Mouse (Mus musculus) liver, embryonic 13.5 days (tissue): ENCODE results near the gene Fibp. TPM values are rescaled to one million over a fixed set of nuclear protein-coding genes. Genes with fewer than 3 reads are reported as not detected.

Source experiments
- ATAC-seq: fragments of 200-750 bp; cut with Nextera tagmentation; 2 replicates; pipeline ENCODE4 v1.8.0; 2017; ENCODE audit warnings: low read depth, mild to moderate bottlenecking, moderate number of reproducible peaks, moderate library complexity
- DNase-seq: peaks from one replicate; pipeline ENCODE4 v3.0.0; 2022
- H3K27ac ChIP-seq: fragments of 300-500 bp; sonication (generic); 2 replicates; pipeline ENCODE4 v1.5.1; 2015; ENCODE audit warnings: moderate library complexity, mild to moderate bottlenecking, inconsistent platforms
- H3K27me3 ChIP-seq: fragments of 300-500 bp; sonication (generic); 2 replicates; pipeline ENCODE4 v1.6.1; 2015; ENCODE audit warnings: mild to moderate bottlenecking, inconsistent platforms
- H3K36me3 ChIP-seq: fragments of 300-500 bp; sonication (generic); 2 replicates; pipeline ENCODE4 v1.6.1; 2015; ENCODE audit warnings: mild to moderate bottlenecking, inconsistent platforms
- H3K4me1 ChIP-seq: fragments of 300-500 bp; sonication (generic); replicated peaks from 2 replicates; pipeline ENCODE4 v1.6.1; 2015; ENCODE audit warnings: inconsistent platforms
- H3K4me2 ChIP-seq: fragments of 300-500 bp; sonication (generic); 2 replicates; pipeline ENCODE4 v1.6.1; 2015; ENCODE audit warnings: inconsistent platforms, mild to moderate bottlenecking, moderate library complexity
- H3K4me3 ChIP-seq: fragments of 300-500 bp; sonication (generic); replicated peaks from 2 replicates; pipeline ENCODE4 v1.5.1; 2015; ENCODE audit warnings: mild to moderate bottlenecking, inconsistent platforms
- H3K9ac ChIP-seq: fragments of 300-500 bp; sonication (generic); 2 replicates; pipeline ENCODE4 v1.6.1; 2015; ENCODE audit warnings: mild to moderate bottlenecking, inconsistent platforms
- H3K9me3 ChIP-seq: fragments of 300-500 bp; sonication (generic); replicated peaks from 2 replicates; pipeline ENCODE4 v1.6.1; 2016; ENCODE audit warnings: inconsistent platforms
- WGBS: fragments of 180-500 bp; shearing (Covaris S2); methylation state at CpG from one replicate; pipeline ENCODE4 v1.1.7; 2015; ENCODE audit not compliant: insufficient replicate concordance; 5-methylcytosine and 5-hydroxymethylcytosine counted together
- polyA plus RNA-seq: library from polyadenylated mRNA; unstranded; fragments of >200 nt; fragmentation: Nextera tagmentation; extraction: Ambion mirVana; gene quantifications from 2 replicates; pipeline ENCODE4 v1.2.1, GENCODE M21; 2015

Gene Fibp
- polyA plus RNA-seq, 1 experiment from 2014 or later: 34.0 TPM

DNA sequence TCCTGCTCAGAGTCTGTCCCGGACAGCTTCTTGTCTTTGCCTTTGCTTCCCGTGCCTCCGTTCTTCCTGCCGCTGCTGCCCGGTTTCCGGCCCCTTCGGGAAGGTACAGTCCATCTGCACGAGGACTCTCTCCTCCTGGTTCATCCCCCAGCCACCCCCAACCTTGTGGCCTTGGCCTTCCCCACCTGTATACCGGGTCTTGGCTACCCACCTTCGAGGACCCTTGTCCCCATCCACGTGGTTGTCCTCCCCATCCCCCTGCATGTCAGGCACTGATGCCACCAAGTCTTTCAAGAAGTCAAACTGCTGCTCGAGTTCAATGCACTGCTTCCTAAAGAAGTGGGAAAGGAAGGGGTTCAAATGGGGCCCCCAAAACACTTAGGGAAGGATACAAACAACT, 36.9 kb upstream of the Fibp start:
- peak overlapping the region; percentile 91 for H3K27ac ChIP-seq

GRCm38 (mm10) chr19:5424092-5424781, 36.2 kb upstream of the Fibp start:
- peak overlapping the region; percentile 96 for H3K4me2 ChIP-seq
- H3K27me3 ChIP-seq: no peaks in the 10 kb centered on the region
- ATAC-seq (peak; percentile 57), DNase-seq (peak; percentile 59)
- H3K36me3 ChIP-seq: peaks cover 48% of the 10 kb centered on the region
- peaks cover 52% of the 10 kb centered on the region for H3K4me1 ChIP-seq
- H3K4me3 ChIP-seq: peak overlapping the region; percentile 82
- H3K9me3 ChIP-seq: no peaks in the 10 kb centered on the region
- peak overlapping the region; percentile 91 for H3K27ac ChIP-seq
- peak overlapping the region; percentile 84 for H3K9ac ChIP-seq
- 2% methylated on average over 46 of the region's 48 CpGs for WGBS

More for the DNA sequence above, 36.9 kb upstream of the Fibp start:
- peaks cover 52% of the 10 kb centered on the region for H3K4me1 ChIP-seq
- H3K9me3 ChIP-seq: no peaks in the 10 kb centered on the region
- H3K9ac ChIP-seq: peak overlapping the region; percentile 84
- DNase-seq: no peak
- WGBS: 60% methylated on average over 12 of the region's 12 CpGs
- H3K36me3 ChIP-seq: peaks cover 48% of the 10 kb centered on the region
- peak overlapping the region; percentile 96 for H3K4me2 ChIP-seq
- H3K4me3 ChIP-seq: peak overlapping the region; percentile 82
- no peak for ATAC-seq
- H3K27me3 ChIP-seq: no peaks in the 10 kb centered on the region

DNA sequence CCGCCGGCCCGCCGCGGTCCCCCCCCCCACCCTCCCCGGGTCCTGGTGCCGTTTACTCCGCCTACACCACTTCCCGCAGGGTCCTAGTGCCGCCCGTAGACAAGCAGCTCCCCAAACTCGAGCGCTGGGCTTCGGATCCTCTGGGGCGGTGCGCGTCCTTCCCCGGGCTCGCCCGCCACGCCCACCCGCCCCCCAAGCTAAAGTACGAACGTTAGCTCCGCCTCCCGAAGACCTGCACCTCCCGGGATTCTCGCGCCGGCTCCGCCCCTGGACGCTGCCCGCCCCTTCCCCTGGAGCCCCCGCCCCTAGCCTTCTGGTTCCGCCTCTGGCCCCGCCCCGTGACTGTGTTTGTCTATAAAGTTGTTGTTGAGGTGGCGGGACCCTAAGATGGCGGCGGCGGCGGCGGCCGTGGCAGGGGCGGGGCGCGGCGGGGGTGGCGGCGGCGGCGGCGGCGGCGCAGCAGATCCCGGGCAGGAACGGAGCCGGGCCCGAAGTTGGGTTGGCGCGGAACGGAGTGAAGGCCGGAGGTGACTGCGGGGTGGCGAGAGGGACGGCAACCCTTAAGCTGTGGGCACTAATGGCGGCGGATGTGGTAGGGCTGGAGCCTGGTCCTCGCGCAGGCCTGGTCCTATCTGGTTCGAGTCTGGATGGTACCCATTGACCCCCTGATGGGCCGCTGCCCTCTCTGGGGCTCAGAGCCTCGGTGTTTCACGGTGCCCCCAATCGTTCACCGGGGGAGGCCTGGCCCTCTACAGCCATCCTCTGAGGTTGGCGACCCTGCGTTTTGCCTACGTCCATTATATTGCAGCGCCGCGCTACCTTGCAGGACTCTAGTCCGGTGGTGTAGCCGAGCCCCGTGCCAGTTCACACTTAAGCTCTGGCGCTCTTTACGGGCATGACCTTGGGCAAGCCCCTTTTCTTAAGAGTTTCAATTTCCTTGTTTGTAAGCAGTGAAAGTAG, 35.4 kb upstream of the Fibp start, which contains the start of the genes Drap1 and AI837181:
Gene Drap1, minus strand, starts transcription at position 198 of the 960 bp plus-strand sequence.
Gene AI837181, plus strand, starts transcription at position 363 of the 960 bp plus-strand sequence.
- H3K36me3 ChIP-seq: peaks cover 43% of the 10 kb centered on the region
- H3K27me3 ChIP-seq: no peaks in the 10 kb centered on the region
- peaks cover 49% of the 10 kb centered on the region for H3K4me1 ChIP-seq
- peak; percentile 85 for ATAC-seq
- DNase-seq: peak; percentile 87
- 2% methylated on average over 77 of the region's 87 CpGs for WGBS
- H3K4me2 ChIP-seq: peak within 1 kb of the TSS; percentile 96
- H3K9ac ChIP-seq: peak within 1 kb of the TSS; percentile 90
- H3K9me3 ChIP-seq: no peaks in the 10 kb centered on the region
- peak within 1 kb of the TSS; percentile 82 for H3K4me3 ChIP-seq
- H3K27ac ChIP-seq: peak within 1 kb of the TSS; percentile 91

GRCm38 (mm10) chr19:5425906-5426565, 34.4 kb upstream of the Fibp start:
- ATAC-seq: no peak
- H3K4me2 ChIP-seq: peak overlapping the region; percentile 81
- peaks cover 41% of the 10 kb centered on the region for H3K4me1 ChIP-seq
- no peaks in the 10 kb centered on the region for H3K9me3 ChIP-seq
- peak overlapping the region; percentile 82 for H3K4me3 ChIP-seq
- H3K9ac ChIP-seq: peak overlapping the region; percentile 90
- H3K36me3 ChIP-seq: peaks cover 33% of the 10 kb centered on the region
- no peak for DNase-seq
- 78% methylated on average over 18 of the region's 18 CpGs for WGBS
- no peaks in the 10 kb centered on the region for H3K27me3 ChIP-seq
- H3K27ac ChIP-seq: peak overlapping the region; percentile 89

DNA sequence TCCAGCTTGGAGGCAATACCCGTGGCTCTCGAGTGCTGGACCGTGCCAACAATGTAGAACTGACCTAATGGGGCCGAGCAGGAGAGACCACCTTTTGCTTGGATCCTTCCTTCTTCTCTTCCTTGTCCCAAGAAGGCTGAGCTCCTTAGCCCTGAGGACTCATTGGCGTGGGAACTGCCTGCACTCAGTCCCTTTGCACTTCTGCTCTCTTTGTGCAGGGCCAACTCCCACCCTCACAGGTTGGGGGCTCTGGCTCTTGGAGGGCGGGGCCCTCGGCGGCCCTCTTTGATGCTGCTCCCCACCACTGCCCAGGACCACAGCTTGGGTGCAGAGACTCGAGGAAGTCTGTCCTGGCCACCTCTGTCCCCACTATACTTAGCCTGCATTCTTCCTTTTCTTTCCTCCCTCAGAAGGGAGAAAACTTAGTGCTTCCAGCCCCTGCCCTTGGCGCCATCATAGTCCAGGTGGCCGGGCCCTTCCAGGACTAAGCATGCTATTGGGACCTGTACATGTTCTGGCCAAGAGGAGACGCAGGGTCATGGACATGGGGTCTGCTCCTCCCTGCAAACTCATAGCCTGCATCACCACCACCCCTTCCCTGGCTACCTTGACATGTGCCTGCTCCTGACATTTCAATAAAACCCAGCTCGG, 33.6 kb upstream of the Fibp start:
- 0 out of 2 replicates have a peak overlapping the region, but pooled peaks have one; percentile 82 for H3K4me3 ChIP-seq

GRCm38 (mm10) chr19:5428083-5428482, 32.3 kb upstream of the Fibp start:
- no peaks in the 10 kb centered on the region for H3K9me3 ChIP-seq
- WGBS: 71% methylated on average over 2 of the region's 2 CpGs
- H3K36me3 ChIP-seq: peaks cover 17% of the 10 kb centered on the region
- no peaks in the 10 kb centered on the region for H3K27me3 ChIP-seq
- H3K4me2 ChIP-seq: no peak overlapping the region
- no peak overlapping the region for H3K27ac ChIP-seq
- 0 out of 2 replicates have a peak overlapping the region, but pooled peaks have one; percentile 13 for H3K9ac ChIP-seq
- DNase-seq (no peak), ATAC-seq (no peak)
- peaks cover 40% of the 10 kb centered on the region for H3K4me1 ChIP-seq
- no peak overlapping the region for H3K4me3 ChIP-seq

More for the DNA sequence above, 33.6 kb upstream of the Fibp start:
- no peak for ATAC-seq
- 86% methylated on average over 13 of the region's 13 CpGs for WGBS
- Histone ChIP-seq H3K9ac (peak overlapping the region; percentile 90), H3K4me2 (peak overlapping the region; percentile 81; the same call in 1 of the 2 replicates), H3K9me3 (no peaks in the 10 kb centered on the region), H3K27ac (no peak overlapping the region), H3K36me3 (peaks cover 30% of the 10 kb centered on the region), H3K27me3 (no peaks in the 10 kb centered on the region), H3K4me1 (peaks cover 41% of the 10 kb centered on the region)
- no peak for DNase-seq

DNA sequence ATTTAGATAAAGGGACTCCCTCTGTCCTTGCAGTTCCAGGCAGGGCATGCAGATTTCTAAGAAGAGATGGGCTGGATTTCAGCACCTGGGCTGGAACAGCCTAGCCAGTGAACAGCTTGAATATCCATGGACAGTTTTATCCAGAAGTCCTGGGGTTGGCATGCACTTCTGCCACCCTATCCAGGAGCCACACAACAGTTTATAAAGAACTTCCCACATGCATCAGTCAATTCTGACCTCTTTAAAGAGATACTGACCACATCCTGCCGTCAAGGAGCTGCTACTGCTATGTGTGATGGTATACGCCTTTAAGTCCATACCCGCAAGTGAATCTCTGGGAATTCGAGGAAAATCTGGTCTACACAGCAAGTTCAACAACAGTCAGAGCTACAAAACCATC, 31.2 kb upstream of the Fibp start:
- no peak overlapping the region for H3K9ac ChIP-seq
- H3K4me2 ChIP-seq: no peak overlapping the region
- DNase-seq: no peak
- H3K36me3 ChIP-seq: peaks cover 14% of the 10 kb centered on the region
- peaks cover 40% of the 10 kb centered on the region for H3K4me1 ChIP-seq
- ATAC-seq: no peak
- no peak overlapping the region for H3K4me3 ChIP-seq
- no peaks in the 10 kb centered on the region for H3K9me3 ChIP-seq
- no peak overlapping the region for H3K27ac ChIP-seq
- no peaks in the 10 kb centered on the region for H3K27me3 ChIP-seq
- 64% methylated on average over 4 of the region's 4 CpGs for WGBS

DNA sequence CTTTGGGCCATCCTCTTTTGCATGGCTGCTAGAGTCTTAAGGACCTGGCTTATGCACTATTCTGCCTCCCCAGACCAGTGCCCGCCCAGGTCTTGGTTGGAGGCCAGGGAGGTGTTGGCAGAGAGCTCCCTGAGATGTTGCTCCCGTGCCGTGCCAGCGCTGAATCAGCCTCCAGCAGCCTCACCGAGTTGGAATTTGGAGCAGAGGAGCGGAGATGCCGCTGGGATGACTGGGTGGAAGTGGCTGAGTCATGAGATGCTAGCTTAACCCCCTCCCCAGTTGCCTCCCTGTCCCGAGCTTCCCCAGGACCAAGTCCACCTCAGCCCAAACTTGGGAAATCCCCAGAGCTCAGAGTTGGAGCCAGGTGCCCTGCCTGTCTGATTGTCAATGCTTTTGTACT, 30.6 kb upstream of the Fibp start:
- H3K4me1 ChIP-seq: peaks cover 42% of the 10 kb centered on the region
- ATAC-seq: no peak
- no peak overlapping the region for H3K9ac ChIP-seq
- DNase-seq: no peak
- H3K27me3 ChIP-seq: no peaks in the 10 kb centered on the region
- WGBS: 67% methylated on average over 8 of the region's 8 CpGs
- no peaks in the 10 kb centered on the region for H3K9me3 ChIP-seq
- no peak overlapping the region for H3K4me3 ChIP-seq
- H3K36me3 ChIP-seq: peaks cover 14% of the 10 kb centered on the region
- H3K4me2 ChIP-seq: no peak overlapping the region
- no peak overlapping the region for H3K27ac ChIP-seq

- Histone ChIP-seq H3K9me3 (no peaks in the 10 kb centered on the region), H3K9ac (no peak overlapping the region), H3K27ac (no peak overlapping the region), H3K36me3 (peaks cover 14% of the 10 kb centered on the region), H3K27me3 (no peaks in the 10 kb centered on the region; the same call in 1 of the 2 replicates), H3K4me1 (peaks cover 42% of the 10 kb centered on the region), H3K4me2 (no peak overlapping the region), H3K4me3 (no peak overlapping the region)
- ATAC-seq (no peak), DNase-seq (no peak)
- 95% methylated on average over 1 of the region's 1 CpGs for WGBS
These were observed 30.0 kb upstream of the Fibp start for GRCm38 (mm10) chr19:5430408-5430807.

- Histone ChIP-seq H3K36me3 (peaks cover 4% of the 10 kb centered on the region), H3K9me3 (no peaks in the 10 kb centered on the region), H3K27me3 (no peaks in the 10 kb centered on the region; the same call in 1 of the 2 replicates), H3K4me2 (no peak overlapping the region), H3K9ac (no peak overlapping the region), H3K4me1 (peaks cover 27% of the 10 kb centered on the region), H3K4me3 (no peak overlapping the region), H3K27ac (no peak overlapping the region)
- 61% methylated on average over 4 of the region's 4 CpGs for WGBS
- DNase-seq (no peak), ATAC-seq (no peak)
These were observed 28.4 kb upstream of the Fibp start for GRCm38 (mm10) chr19:5431911-5432464.
